Mouse (Mus musculus): Measurements from ENCODE around the gene Ccdc187. TPM values are rescaled to one million over a fixed set of nuclear protein-coding genes. Genes with fewer than 3 reads are reported as not detected.
A peak's percentile ranks its signal among the peaks of the same experiment; 100 is the strongest.

Gene Ccdc187
- polyA plus RNA-seq, 1 experiment from 2014 or later: 0.03 TPM

DNA sequence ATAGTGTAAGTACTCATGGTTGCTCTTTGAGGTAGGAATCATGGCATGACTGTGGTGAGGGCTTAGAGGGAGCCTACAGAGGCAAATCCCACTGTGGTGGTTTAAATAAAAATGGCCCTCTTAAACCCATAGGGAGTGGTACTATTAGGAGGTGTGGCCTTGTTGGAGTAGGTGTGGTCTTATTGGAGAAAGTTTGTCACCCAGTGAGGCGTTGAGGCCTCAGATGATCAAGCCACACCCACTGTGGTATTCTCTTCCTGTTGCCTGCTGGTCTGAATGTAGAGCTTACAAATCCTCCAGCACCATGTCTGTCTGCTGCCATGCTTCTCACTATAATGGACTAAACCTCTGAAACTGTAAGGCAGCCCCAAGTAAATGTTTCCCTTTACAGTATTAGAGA is 10.4 kb upstream of the Ccdc187 start:
- no peaks in the 10 kb centered on the region for H3K27me3 ChIP-seq
- in situ Hi-C loops (cut with MboI; ENCODE audit: low pct_unique_long_range_greater_than_20kb): no loop called here
- ATAC-seq (no peak), DNase-seq (ENCODE audit: low read depth, low spot score) (no peak)
- no peak for TF ChIP-seq CTCF (IDR thresholded peaks at IDR 0.05)
- CTCF ChIA-PET: no interaction called here
- POLR2A ChIA-PET: no interaction called here

DNA sequence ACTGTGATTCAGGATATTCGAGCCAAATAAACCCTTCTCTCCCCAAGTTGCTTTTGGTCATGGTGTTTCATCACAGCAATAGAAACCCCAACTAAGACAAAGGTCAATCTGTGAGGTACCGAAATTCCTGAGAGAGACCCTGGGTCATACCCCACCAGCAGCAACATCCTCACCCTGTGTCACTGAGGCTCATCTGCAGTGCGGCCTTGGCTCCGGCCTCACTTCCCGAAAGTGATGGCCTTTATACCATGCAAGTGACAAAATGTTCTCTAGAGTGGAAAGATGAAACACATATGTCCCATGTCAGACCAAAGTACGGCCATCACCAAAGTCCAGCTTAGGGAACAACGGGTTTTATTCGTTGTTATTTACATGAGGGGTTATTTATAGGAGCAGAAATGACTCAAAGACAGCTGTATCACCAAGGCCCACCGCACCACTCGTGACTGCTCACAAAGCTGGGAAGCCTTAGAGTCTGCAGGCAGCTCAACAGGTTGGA is 7.7 kb upstream of the Ccdc187 start:
- TF ChIP-seq CTCF (IDR thresholded peaks at IDR 0.05): no peak
- no peak for ATAC-seq
- no peak for DNase-seq (ENCODE audit: low read depth, low spot score)
- in situ Hi-C loops (cut with MboI; ENCODE audit: low pct_unique_long_range_greater_than_20kb): no loop called here
- ChIA-PET CTCF (no interaction called here), POLR2A (no interaction called here)
- H3K27me3 ChIP-seq: no peaks in the 10 kb centered on the region

DNA sequence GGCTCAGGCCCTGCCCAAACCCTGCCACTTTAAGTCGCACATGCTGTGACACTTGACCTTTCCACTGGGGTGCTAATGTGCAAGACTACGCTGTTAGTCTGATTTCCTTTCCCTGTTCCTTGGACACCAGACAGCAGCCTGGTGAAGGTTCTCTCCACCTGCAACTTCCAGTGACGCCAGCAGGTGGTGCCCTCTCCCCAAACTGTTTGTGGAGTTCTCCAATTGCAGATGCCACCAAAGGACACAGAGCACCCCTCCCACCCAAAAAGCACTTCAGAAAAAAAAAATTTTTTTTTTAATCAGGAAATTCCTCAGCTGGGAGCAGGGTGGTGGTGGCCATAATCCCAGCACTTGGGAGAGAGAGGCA is 6.4 kb upstream of the Ccdc187 start:
- DNase-seq (ENCODE audit: low read depth, low spot score) (no peak), ATAC-seq (no peak)
- no peaks in the 10 kb centered on the region for H3K27me3 ChIP-seq
- CTCF ChIA-PET: interaction anchor here (0.7 to 1.5 kb wide), 4 partner anchors 16 to 90 kb away, joined by 3 to 4 read pairs (median 3); no protein-coding TSS in a partner anchor
- POLR2A ChIA-PET: no interaction called here
- in situ Hi-C loops (cut with MboI; ENCODE audit: low pct_unique_long_range_greater_than_20kb): no loop called here
- TF ChIP-seq CTCF (IDR thresholded peaks at IDR 0.05): no peak

- TF ChIP-seq CTCF (IDR thresholded peaks at IDR 0.05): no peak
- DNase-seq (ENCODE audit: low read depth, low spot score): no peak
- POLR2A ChIA-PET: no interaction called here
- CTCF ChIA-PET: interaction anchor here (0.7 to 1.5 kb wide), 4 partner anchors 16 to 90 kb away, joined by 3 to 4 read pairs (median 3); no protein-coding TSS in a partner anchor
- H3K27me3 ChIP-seq: no peaks in the 10 kb centered on the region
- ATAC-seq: no peak
- in situ Hi-C loops (cut with MboI; ENCODE audit: low pct_unique_long_range_greater_than_20kb): no loop called here
Observed at GRCm38 (mm10) chr2:26300161-26300807, 5.9 kb upstream of the Ccdc187 start.

- in situ Hi-C loops (cut with MboI; ENCODE audit: low pct_unique_long_range_greater_than_20kb): no loop called here
- ChIA-PET CTCF (interaction anchor here (1.2 to 1.5 kb wide), 2 partner anchors 52 to 145 kb away, joined by 3 read pairs; no protein-coding TSS in a partner anchor), POLR2A (interaction anchor here (0.6 to 1.0 kb wide), 2 partner anchors 134 to 683 kb away, joined by 3 read pairs; no protein-coding TSS in a partner anchor)
- ATAC-seq: no peak
- TF ChIP-seq CTCF (IDR thresholded peaks at IDR 0.05): no peak
- DNase-seq (ENCODE audit: low read depth, low spot score): no peak
- no peaks in the 10 kb centered on the region for H3K27me3 ChIP-seq
Observed at GRCm38 (mm10) chr2:26299336-26299735, 5.0 kb upstream of the Ccdc187 start.

DNA sequence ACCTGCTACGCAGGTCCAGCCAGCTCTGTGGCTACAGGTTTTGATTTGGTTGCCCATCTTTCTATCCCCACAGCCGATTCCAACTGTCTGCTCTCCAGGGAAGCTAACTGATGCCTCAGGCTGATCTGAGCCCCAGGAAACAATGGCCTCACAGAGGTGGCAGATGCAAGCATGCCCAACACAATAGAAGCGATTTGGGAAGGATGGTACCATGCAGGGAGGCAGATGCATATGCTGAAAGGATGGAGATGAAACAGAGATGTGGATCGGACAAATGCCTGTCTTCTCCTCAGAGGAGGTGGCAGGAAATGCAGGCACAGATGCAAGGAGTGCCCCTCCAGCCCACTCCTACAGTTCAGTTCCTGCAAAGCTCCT is 4.5 kb upstream of the Ccdc187 start:
- H3K27me3 ChIP-seq: no peaks in the 10 kb centered on the region
- ChIA-PET CTCF (interaction anchor here (1.1 to 1.2 kb wide), 2 partner anchors 144 to 267 kb away, joined by 3 read pairs; no protein-coding TSS in a partner anchor), POLR2A (interaction anchor here (0.6 to 1.0 kb wide), 2 partner anchors 134 to 682 kb away, joined by 3 read pairs; no protein-coding TSS in a partner anchor)
- no peak for DNase-seq (ENCODE audit: low read depth, low spot score)
- in situ Hi-C loops (cut with MboI; ENCODE audit: low pct_unique_long_range_greater_than_20kb): no loop called here
- TF ChIP-seq CTCF (IDR thresholded peaks at IDR 0.05): no peak
- ATAC-seq: no peak

GRCm38 (mm10) chr2:26298208-26298855 is 4.0 kb upstream of the Ccdc187 start:
- H3K27me3 ChIP-seq: no peaks in the 10 kb centered on the region
- in situ Hi-C loops (cut with MboI; ENCODE audit: low pct_unique_long_range_greater_than_20kb): no loop called here
- ChIA-PET POLR2A (interaction anchor here (0.6 to 1.0 kb wide), 2 partner anchors 135 to 682 kb away, joined by 3 read pairs; no protein-coding TSS in a partner anchor), CTCF (interaction anchor here (1.1 to 1.2 kb wide), 2 partner anchors 144 to 267 kb away, joined by 3 read pairs; no protein-coding TSS in a partner anchor)
- ATAC-seq (peak; percentile 63), DNase-seq (ENCODE audit: low read depth, low spot score) (no peak)
- no peak for TF ChIP-seq CTCF (IDR thresholded peaks at IDR 0.05)

DNA sequence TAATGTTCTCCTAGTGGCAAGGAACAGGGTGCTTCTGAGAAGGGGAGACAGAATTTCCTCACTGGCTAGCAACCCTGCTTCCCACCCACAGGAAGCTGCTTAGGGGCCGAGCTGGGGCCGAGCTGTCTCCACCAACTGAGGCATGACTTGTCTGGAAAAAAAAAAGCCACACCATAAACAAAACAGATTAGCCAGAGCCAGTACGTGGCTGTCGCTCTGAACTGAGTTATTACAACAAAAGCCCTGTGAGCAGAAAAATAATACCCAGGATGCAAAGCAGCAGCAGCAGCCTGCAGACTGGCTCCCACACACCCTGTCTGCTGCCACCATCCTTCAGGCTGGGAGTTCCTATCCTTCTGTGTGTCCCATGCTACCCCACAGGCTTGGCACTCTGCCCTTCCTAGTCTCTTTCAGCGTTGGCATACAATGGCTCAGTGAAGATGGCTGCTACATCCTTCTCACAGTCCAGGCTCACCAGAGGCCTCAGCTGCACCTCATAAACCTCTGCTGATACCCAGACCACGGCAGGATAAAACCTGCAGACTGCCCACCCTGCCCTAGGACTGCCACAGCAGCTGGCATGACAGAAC is 2.3 kb upstream of the Ccdc187 start:
- CTCF ChIA-PET: interaction anchor here (0.8 kb wide), 1 partner anchor 29 kb away, joined by 3 read pairs; no protein-coding TSS in a partner anchor
- DNase-seq (ENCODE audit: low read depth, low spot score) (no peak), ATAC-seq (no peak)
- no peaks in the 10 kb centered on the region for H3K27me3 ChIP-seq
- in situ Hi-C loops (cut with MboI; ENCODE audit: low pct_unique_long_range_greater_than_20kb): no loop called here
- no peak for TF ChIP-seq CTCF (IDR thresholded peaks at IDR 0.05)
- POLR2A ChIA-PET: no interaction called here

DNA sequence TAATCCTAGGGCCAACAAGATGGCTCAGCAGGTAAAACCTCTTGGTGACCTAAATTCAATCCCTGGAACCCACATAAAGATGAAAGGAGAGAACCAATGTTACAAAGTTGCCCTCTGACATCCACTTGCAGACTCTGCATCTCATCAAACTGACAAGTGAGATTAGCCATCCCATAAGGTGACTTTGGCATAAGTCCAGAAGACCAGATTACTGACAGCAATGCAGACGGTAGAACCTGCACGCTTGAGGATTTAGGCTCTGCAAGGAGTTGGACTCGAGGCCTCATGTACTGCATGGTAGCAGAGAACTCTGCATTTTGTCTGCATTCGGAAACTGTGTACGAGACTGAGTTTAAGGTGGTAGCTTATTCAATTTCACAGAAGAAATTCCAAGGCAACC is 4.2 kb downstream of the Ccdc187 start:
- ChIA-PET POLR2A (no interaction called here), CTCF (no interaction called here)
- in situ Hi-C loops (cut with MboI; ENCODE audit: low pct_unique_long_range_greater_than_20kb): no loop called here
- no peak for TF ChIP-seq CTCF (IDR thresholded peaks at IDR 0.05)
- ATAC-seq (no peak), DNase-seq (ENCODE audit: low read depth, low spot score) (no peak)
- H3K27me3 ChIP-seq: peaks cover 13% of the 10 kb centered on the region

DNA sequence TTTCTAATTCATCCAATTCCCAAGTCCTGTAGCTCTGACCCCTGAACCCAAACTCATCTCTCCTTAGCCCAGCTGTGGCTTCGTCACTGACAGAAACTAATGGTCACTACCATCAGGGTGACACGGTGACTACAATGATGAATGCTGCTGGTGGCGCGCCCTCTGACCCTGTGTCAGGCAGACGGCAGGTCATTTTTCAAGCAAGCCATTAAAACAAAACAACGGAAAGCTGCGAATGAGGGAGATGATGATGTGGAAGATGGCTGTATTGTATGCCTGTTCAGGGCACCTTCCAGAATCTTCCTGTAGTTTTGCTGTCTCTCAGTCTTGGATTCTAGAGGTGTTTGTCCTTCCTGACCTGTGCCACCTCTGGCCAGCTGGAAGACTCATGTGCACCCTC is 8.0 kb downstream of the Ccdc187 start:
- DNase-seq (ENCODE audit: low read depth, low spot score) (no peak), ATAC-seq (no peak)
- TF ChIP-seq CTCF (IDR thresholded peaks at IDR 0.05): no peak
- POLR2A ChIA-PET: interaction anchor here (0.6 kb wide), 1 partner anchor 237 kb away, joined by 3 read pairs; no protein-coding TSS in a partner anchor
- CTCF ChIA-PET: interaction anchor here (1.0 kb wide), 1 partner anchor 9 kb away, joined by 3 read pairs; no protein-coding TSS in a partner anchor
- peaks cover 14% of the 10 kb centered on the region for H3K27me3 ChIP-seq
- in situ Hi-C loops (cut with MboI; ENCODE audit: low pct_unique_long_range_greater_than_20kb): no loop called here

Data from Patski (cell line).